8 mouse cellular contexts compared by ENCODE assay signal in the genomic region with DNA sequence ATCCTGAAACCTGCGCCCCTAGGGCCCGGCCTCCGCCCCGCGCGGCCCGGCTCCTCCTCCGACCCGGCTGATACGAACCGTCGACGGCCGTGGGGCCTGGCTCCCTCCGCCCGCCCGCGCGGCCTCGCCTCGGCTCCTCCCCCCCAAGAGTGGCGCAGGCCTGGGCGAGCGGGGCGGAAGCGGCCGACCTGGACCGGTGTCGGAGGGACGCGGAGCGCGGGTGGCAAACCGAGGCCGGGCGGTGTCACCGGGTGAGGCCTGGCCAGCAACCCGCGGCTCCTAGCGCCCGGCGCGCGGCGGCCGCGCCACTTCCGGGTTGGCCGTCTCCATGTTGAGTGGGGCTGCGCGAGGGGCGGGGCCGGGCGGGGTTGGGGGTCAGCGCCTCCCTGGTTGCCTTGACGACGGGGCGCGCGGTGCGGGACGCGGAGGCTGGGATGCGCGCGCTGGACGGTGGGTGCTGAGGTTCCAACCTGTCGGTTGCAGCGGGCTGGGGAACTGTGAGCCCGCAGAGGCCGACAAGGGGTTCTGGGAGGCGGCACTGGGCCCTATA. TPM values are rescaled to one million over a fixed set of nuclear protein-coding genes. Genes with fewer than 3 reads are reported as not detected.
DNase-seq lines count a peak whose midpoint lies in the region; ATAC-seq and TF ChIP-seq lines count a peak whose summit lies in the region.

Rab11fip2 (minus strand) TSS at position 333 of the 550 bp plus-strand sequence.

- peak; percentile 97 for ATAC-seq in embryonic facial prominence, embryonic 14.5 days (ENCODE audit: low read depth)
- ATAC-seq in kidney, embryonic 14.5 days (ENCODE audit: low FRiP score, low TSS enrichment) = peak; percentile 96
- peak; percentile 92 for ATAC-seq in limb, embryonic 14.5 days (ENCODE audit: low FRiP score, low read depth)
- ATAC-seq in midbrain, embryonic 16.5 days = peak; percentile 99

- peak within 1 kb of the TSS; percentile 96 for H3K9ac ChIP-seq in embryonic facial prominence, embryonic 14.5 days (ENCODE audit: low read depth, low read length)
- H3K9ac ChIP-seq in kidney, embryonic 14.5 days (ENCODE audit: low read depth, low read length) = peak within 1 kb of the TSS; percentile 95
- H3K9ac ChIP-seq in limb, embryonic 14.5 days (ENCODE audit: low read depth, low read length, severe bottlenecking) = peak within 1 kb of the TSS; percentile 89
- peak within 1 kb of the TSS; percentile 98 for H3K9ac ChIP-seq in midbrain, embryonic 16.5 days (ENCODE audit: low read depth, low read length)

- H3K4me2 ChIP-seq in embryonic facial prominence, embryonic 14.5 days (ENCODE audit: low read depth, low read length) = peak within 1 kb of the TSS; percentile 77
- peak within 1 kb of the TSS; percentile 63 for H3K4me2 ChIP-seq in kidney, embryonic 14.5 days (replicated peaks; ENCODE audit: low read depth, low read length)
- H3K4me2 ChIP-seq in limb, embryonic 14.5 days (replicated peaks; ENCODE audit: low read depth, low read length, severe bottlenecking) = peak within 1 kb of the TSS; percentile 73
- peak within 1 kb of the TSS; percentile 73 for H3K4me2 ChIP-seq in midbrain, embryonic 16.5 days (ENCODE audit: low read length)

- peak; percentile 79; the same call in 1 of the 2 replicates for TF ChIP-seq POLR2A in bone marrow, adult 2 months (IDR thresholded peaks at IDR 0.05; ENCODE audit: borderline replicate concordance, control insufficient read depth, low read depth, low read length)
- TF ChIP-seq POLR2A in limb, embryonic 14.5 days (IDR thresholded peaks at IDR 0.05; ENCODE audit: borderline replicate concordance, extremely low read depth, insufficient read depth, insufficient read length) = 0 out of 2 replicates have a peak, but pooled peaks have one; percentile 70
- peak; percentile 67 for TF ChIP-seq POLR2A in spleen, adult 2 months (IDR thresholded peaks at IDR 0.05; ENCODE audit: low read depth, low read length)

- no peak for TF ChIP-seq CTCF in bone marrow, adult 2 months (IDR thresholded peaks at IDR 0.05; ENCODE audit: control insufficient read depth, insufficient read depth, low read length)
- TF ChIP-seq CTCF in spleen, adult 2 months (IDR thresholded peaks at IDR 0.05; ENCODE audit: extremely low read depth, insufficient read depth, insufficient read length, insufficient replicate concordance) = no peak

- peak; percentile 93 for DNase-seq in A20 (ENCODE audit: low read depth, low spot score)
- peak; percentile 91 for DNase-seq in embryonic facial prominence, embryonic 14.5 days (ENCODE audit: low spot score)
- DNase-seq in heart, adult 9 months (ENCODE audit: low spot score in 2 of 2) = peak; percentile 87 to 89
- peak; percentile 76 for DNase-seq in limb, embryonic 14.5 days (ENCODE audit: low spot score)
- DNase-seq in spleen, adult 2 months (ENCODE audit: low read depth in 1 of 2, low spot score in 2 of 2) = peak; percentile 59 to 74

- no peaks in the 10 kb centered on the region for H3K4me1 ChIP-seq in bone marrow, adult 2 months (ENCODE audit: control insufficient read depth, insufficient read depth, low read length)
- peaks cover 14% of the 10 kb centered on the region for H3K4me1 ChIP-seq in embryonic facial prominence, embryonic 14.5 days (ENCODE audit: control insufficient read depth, insufficient read depth, low read length)
- no peaks in the 10 kb centered on the region for H3K4me1 ChIP-seq in kidney, embryonic 14.5 days (ENCODE audit: control insufficient read depth, insufficient read depth, low read length)
- peaks cover 24% of the 10 kb centered on the region for H3K4me1 ChIP-seq in limb, embryonic 14.5 days (ENCODE audit: control insufficient read depth, insufficient read depth, low read length)
- H3K4me1 ChIP-seq in midbrain, embryonic 16.5 days (ENCODE audit: control insufficient read depth, insufficient read depth, low read length) = peaks cover 28% of the 10 kb centered on the region
- H3K4me1 ChIP-seq in spleen, adult 2 months (ENCODE audit: control insufficient read depth, insufficient read depth, insufficient read length) = no peaks in the 10 kb centered on the region; the same call in 1 of the 2 replicates

- WGBS in bone marrow, adult 2 months = under 1% methylated on average over 72 of the region's 72 CpGs
- 0% methylated on average over 13 of the region's 72 CpGs for WGBS in embryonic facial prominence, embryonic 14.5 days
- WGBS in kidney, embryonic 14.5 days = 1% methylated on average over 69 of the region's 72 CpGs
- under 1% methylated on average over 34 of the region's 72 CpGs for WGBS in limb, embryonic 14.5 days
- WGBS in midbrain, embryonic 16.5 days = under 1% methylated on average over 65 of the region's 72 CpGs
- WGBS in spleen, adult 2 months = under 1% methylated on average over 66 of the region's 72 CpGs

- no peaks in the 10 kb centered on the region for H3K27me3 ChIP-seq in embryonic facial prominence, embryonic 14.5 days (replicated peaks; ENCODE audit: control insufficient read depth, insufficient read depth, low read length)
- no peaks in the 10 kb centered on the region for H3K27me3 ChIP-seq in kidney, embryonic 14.5 days (ENCODE audit: control insufficient read depth, insufficient read depth, low read length)
- no peaks in the 10 kb centered on the region for H3K27me3 ChIP-seq in limb, embryonic 14.5 days (ENCODE audit: control insufficient read depth, insufficient read depth, low read length)
- H3K27me3 ChIP-seq in midbrain, embryonic 16.5 days (ENCODE audit: control insufficient read depth, insufficient read depth, low read depth, low read length) = no peaks in the 10 kb centered on the region
- no peaks in the 10 kb centered on the region for H3K27me3 ChIP-seq in spleen, adult 2 months (ENCODE audit: control insufficient read depth, insufficient read depth, low read length)

- H3K36me3 ChIP-seq in embryonic facial prominence, embryonic 14.5 days (ENCODE audit: control insufficient read depth, insufficient read depth, low read length) = no peaks in the 10 kb centered on the region
- H3K36me3 ChIP-seq in kidney, embryonic 14.5 days (ENCODE audit: control insufficient read depth, insufficient read depth, low read length) = no peaks in the 10 kb centered on the region
- H3K36me3 ChIP-seq in limb, embryonic 14.5 days (ENCODE audit: control insufficient read depth, insufficient read depth, low read length) = no peaks in the 10 kb centered on the region
- H3K36me3 ChIP-seq in midbrain, embryonic 16.5 days (ENCODE audit: control insufficient read depth, insufficient read depth, low read length) = no peaks in the 10 kb centered on the region
- H3K36me3 ChIP-seq in spleen, adult 2 months (ENCODE audit: control insufficient read depth, insufficient read depth, low read length) = no peaks in the 10 kb centered on the region

- peak within 1 kb of the TSS; percentile 69 for H3K4me3 ChIP-seq in bone marrow, adult 2 months (replicated peaks; ENCODE audit: control insufficient read depth, low read depth, low read length)
- peak within 1 kb of the TSS; percentile 87 for H3K4me3 ChIP-seq in embryonic facial prominence, embryonic 14.5 days (ENCODE audit: low read depth, low read length)
- peak within 1 kb of the TSS; percentile 69 for H3K4me3 ChIP-seq in kidney, embryonic 14.5 days (ENCODE audit: low read length)
- peak within 1 kb of the TSS; percentile 77 for H3K4me3 ChIP-seq in limb, embryonic 14.5 days (replicated peaks; ENCODE audit: low read length)
- peak within 1 kb of the TSS; percentile 89 for H3K4me3 ChIP-seq in midbrain, embryonic 16.5 days (ENCODE audit: low read depth, low read length)
- peak within 1 kb of the TSS; percentile 94 for H3K4me3 ChIP-seq in spleen, adult 2 months (ENCODE audit: extremely low read depth, insufficient read depth, insufficient read length)

- H3K27ac ChIP-seq in bone marrow, adult 2 months (ENCODE audit: control insufficient read depth, insufficient read depth, low read depth, low read length, poor library complexity) = peak within 1 kb of the TSS; percentile 99
- peak within 1 kb of the TSS; percentile 90 for H3K27ac ChIP-seq in embryonic facial prominence, embryonic 14.5 days (replicated peaks; ENCODE audit: low read depth, low read length)
- H3K27ac ChIP-seq in kidney, embryonic 14.5 days (ENCODE audit: low read depth, low read length) = peak within 1 kb of the TSS; percentile 89
- H3K27ac ChIP-seq in limb, embryonic 14.5 days (replicated peaks; ENCODE audit: low read depth, low read length) = peak within 1 kb of the TSS; percentile 84
- H3K27ac ChIP-seq in midbrain, embryonic 16.5 days (ENCODE audit: low read length) = peak within 1 kb of the TSS; percentile 91
- peak within 1 kb of the TSS; percentile 96 for H3K27ac ChIP-seq in spleen, adult 2 months (ENCODE audit: insufficient read depth, low read length)

- no peaks in the 10 kb centered on the region for H3K9me3 ChIP-seq in embryonic facial prominence, embryonic 14.5 days (ENCODE audit: control insufficient read depth, low read length)
- H3K9me3 ChIP-seq in kidney, embryonic 14.5 days (ENCODE audit: control insufficient read depth, low read length) = no peaks in the 10 kb centered on the region
- no peaks in the 10 kb centered on the region for H3K9me3 ChIP-seq in limb, embryonic 14.5 days (ENCODE audit: control insufficient read depth, low read length)
- no peaks in the 10 kb centered on the region for H3K9me3 ChIP-seq in midbrain, embryonic 16.5 days (replicated peaks; ENCODE audit: control insufficient read depth, low read length, poor library complexity, severe bottlenecking)

RNA-seq across cellular contexts. Expression of gene Rab11fip2, which starts in this region (rescaled TPM):
- 2.4 and 4.7 TPM in 2 replicates for polyA plus RNA-seq in bone marrow, adult 2 months (2011; ENCODE audit: insufficient read depth, insufficient read length, low replicate concordance, missing spikeins)
- polyA plus RNA-seq in embryonic facial prominence, embryonic 14.5 days (2014; fragmentation: Nextera tagmentation; extraction: Ambion mirVana) = 5.2 and 6.3 TPM in 2 replicates
- polyA plus RNA-seq in kidney, embryonic 14.5 days (2014; fragmentation: Nextera tagmentation; extraction: Ambion mirVana) = 9.8 TPM in 2 replicates
- 11.5 and 12.7 TPM in 2 replicates for polyA plus RNA-seq in limb, embryonic 14.5 days (2012; rRNA removed)
- 7.5 and 8.0 TPM in 2 replicates for polyA plus RNA-seq in limb, embryonic 14.5 days (2014; fragmentation: Nextera tagmentation; extraction: Ambion mirVana)
- polyA plus RNA-seq in midbrain, embryonic 16.5 days (2015; fragmentation: Nextera tagmentation; extraction: Ambion mirVana) = 9.2 and 9.3 TPM in 2 replicates
- 1.1 and 1.3 TPM in 2 replicates for polyA plus RNA-seq in spleen, adult 2 months (2012; rRNA removed)

Comparison
In these comparisons a context has a peak if more than half of its experiments do, and no peak if none do; other contexts are left out.
1. Peak in every context shown above with its lines: DNase-seq, ATAC-seq, H3K4me3 ChIP-seq and H3K27ac ChIP-seq.